Mouse (Mus musculus): ENCODE measurements around the gene Rplp1.

DNA sequence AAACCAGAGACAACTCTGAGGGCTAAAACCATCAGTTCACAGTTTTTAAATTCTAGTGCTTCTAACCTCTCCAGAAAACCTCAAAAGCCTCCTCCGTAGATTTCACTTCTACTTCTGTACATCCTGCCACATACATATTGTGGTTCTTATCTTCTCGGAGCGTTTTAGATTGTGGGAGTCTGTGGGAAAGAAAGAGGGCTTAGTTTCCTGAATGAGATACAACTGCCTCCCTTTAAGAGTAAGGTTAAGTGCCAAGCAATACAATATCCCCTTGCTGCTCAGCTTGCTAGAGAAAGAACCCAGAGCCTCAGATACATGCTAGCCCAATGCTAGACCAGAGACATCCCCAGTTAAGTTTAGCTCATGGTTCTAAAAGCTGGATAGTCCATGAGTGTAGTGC lies 17.7 kb upstream of the Rplp1 start:
- no peak for TF ChIP-seq CTCF (IDR thresholded peaks at IDR 0.05; ENCODE audit: low read depth, low read length)
- no peak for TF ChIP-seq POLR2A (IDR thresholded peaks at IDR 0.05; ENCODE audit: borderline replicate concordance, low read depth, low read length)
